ENCODE assay signal across 8 mouse cellular contexts in genomic region chr7:68085870-68086341, GRCm38 (mm10).
DNase-seq lines count a peak whose midpoint lies in the region; ATAC-seq lines count a peak whose summit lies in the region.

No protein-coding gene starts in this region.

- H3K9me3 ChIP-seq in limb, embryonic 12.5 days, result no peaks in the 10 kb centered on the region
- no peaks in the 10 kb centered on the region for H3K9me3 ChIP-seq in midbrain, embryonic 16.5 days (replicated peaks; ENCODE audit: control insufficient read depth, low read length, poor library complexity, severe bottlenecking)

- 65% methylated on average over 4 of the region's 4 CpGs for WGBS in limb, embryonic 12.5 days
- WGBS in midbrain, embryonic 16.5 days, result 14% methylated on average over 4 of the region's 4 CpGs

- intact Hi-C loops in heart, postnatal 10 days (cut with DNase I), result loop anchor here (5.0 kb wide), 1 partner anchor 41 kb away; no protein-coding TSS in a partner anchor

- no peak overlapping the region for H3K4me3 ChIP-seq in limb, embryonic 12.5 days (replicated peaks)
- no peak overlapping the region for H3K4me3 ChIP-seq in midbrain, embryonic 16.5 days (ENCODE audit: low read depth, low read length)

- peak overlapping the region; percentile 94 for H3K27ac ChIP-seq in limb, embryonic 12.5 days
- peak overlapping the region; percentile 66 for H3K27ac ChIP-seq in midbrain, embryonic 16.5 days (ENCODE audit: low read length)

- H3K27me3 ChIP-seq in limb, embryonic 12.5 days, result no peaks in the 10 kb centered on the region
- H3K27me3 ChIP-seq in midbrain, embryonic 16.5 days (ENCODE audit: control insufficient read depth, insufficient read depth, low read depth, low read length), result no peaks in the 10 kb centered on the region

- no peak for ATAC-seq in limb, embryonic 12.5 days (ENCODE audit: insufficient number of reproducible peaks, insufficient read depth, low FRiP score, low TSS enrichment, low read depth)
- ATAC-seq in midbrain, embryonic 16.5 days, result peak; percentile 36; the same call in 1 of the 2 replicates

- H3K9ac ChIP-seq in limb, embryonic 12.5 days (replicated peaks), result no peak overlapping the region
- H3K9ac ChIP-seq in midbrain, embryonic 16.5 days (ENCODE audit: low read depth, low read length), result 0 out of 2 replicates have a peak overlapping the region, but pooled peaks have one; percentile 38

- peaks cover 3% of the 10 kb centered on the region; the same call in 1 of the 2 replicates for H3K36me3 ChIP-seq in limb, embryonic 12.5 days
- H3K36me3 ChIP-seq in midbrain, embryonic 16.5 days (ENCODE audit: control insufficient read depth, insufficient read depth, low read length), result no peaks in the 10 kb centered on the region

- peak overlapping the region; percentile 53 for H3K4me2 ChIP-seq in limb, embryonic 12.5 days
- no peak overlapping the region for H3K4me2 ChIP-seq in midbrain, embryonic 16.5 days (ENCODE audit: low read length)

- DNase-seq in embryo, embryonic 9.5 days (ENCODE audit: extremely low spot score), result peak; percentile 29
- DNase-seq in embryo, embryonic 11 days, result no peak
- peak; percentile 33 to 62 for DNase-seq in cerebellum, postnatal 14 days
- peak; percentile 55 to 59 for DNase-seq in heart, postnatal 10 days
- no peak for DNase-seq in left cerebral cortex, adult 11 months (ENCODE audit: low spot score)
- DNase-seq in left cerebral cortex, adult 8-10 months (ENCODE audit: low spot score in 2 of 2), result no peak

- H3K4me1 ChIP-seq in limb, embryonic 12.5 days (replicated peaks), result peaks cover 73% of the 10 kb centered on the region
- H3K4me1 ChIP-seq in midbrain, embryonic 16.5 days (ENCODE audit: control insufficient read depth, insufficient read depth, low read length), result peaks cover 31% of the 10 kb centered on the region

Comparison
In these comparisons a context has a peak if more than half of its experiments do, and no peak if none do; other contexts are left out.
1. DNase-seq: peak in embryo, embryonic 9.5 days (single experiment), cerebellum, postnatal 14 days (2 of 2) and heart, postnatal 10 days (2 of 2); none in embryo, embryonic 11 days (single experiment), left cerebral cortex, adult 11 months (single experiment) and left cerebral cortex, adult 8-10 months (0 of 2).